Mouse (Mus musculus): ENCODE data around the gene Gm6370.

GRCm38 (mm10) chr5:146451592-146452254, 39.4 kb upstream of the Gm6370 start:
- TF ChIP-seq CTCF (IDR thresholded peaks at IDR 0.05; ENCODE audit: low read depth) = no peak
- no peak for TF ChIP-seq EP300 (IDR thresholded peaks at IDR 0.05; ENCODE audit: low read depth)

Data from liver, embryonic 14.5 days (tissue).